Mouse (Mus musculus) cerebellum, postnatal 36 days (tissue): ENCODE data around the gene Arfgap3.
"Not testable (repeated sequence)": the region's sequence is repeated elsewhere in the genome, so short reads cannot be mapped to it uniquely, and the experiment has no call there.

ENCODE experiments used
- DNase-seq, 2 experiments: peaks; one replicate each; pipeline ENCODE4 v3.0.0; 2021 to 2022; ENCODE audit warnings: mixed read lengths in 2 of 2

The Arfgap3 gene

DNA sequence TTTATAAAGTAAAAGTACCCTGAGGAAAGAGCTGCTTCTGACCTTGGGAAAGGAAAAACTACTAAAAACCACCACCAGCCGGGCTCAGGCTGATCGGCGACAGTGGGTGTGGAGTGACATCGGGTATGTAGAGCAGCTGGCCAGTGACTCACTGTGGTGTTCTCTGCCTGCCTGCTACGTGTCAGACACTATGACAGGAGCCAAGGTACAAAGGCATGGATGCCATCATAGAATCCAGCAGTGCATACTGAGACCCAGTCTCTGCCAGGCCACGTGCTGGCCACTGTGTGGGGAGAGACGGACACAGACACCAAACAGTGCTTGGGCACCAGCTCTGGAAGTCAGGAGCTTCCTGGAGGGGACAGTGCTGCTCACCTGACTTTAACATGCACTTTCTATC lies 5.1 kb downstream of the Arfgap3 start:
- no peak for DNase-seq

DNA sequence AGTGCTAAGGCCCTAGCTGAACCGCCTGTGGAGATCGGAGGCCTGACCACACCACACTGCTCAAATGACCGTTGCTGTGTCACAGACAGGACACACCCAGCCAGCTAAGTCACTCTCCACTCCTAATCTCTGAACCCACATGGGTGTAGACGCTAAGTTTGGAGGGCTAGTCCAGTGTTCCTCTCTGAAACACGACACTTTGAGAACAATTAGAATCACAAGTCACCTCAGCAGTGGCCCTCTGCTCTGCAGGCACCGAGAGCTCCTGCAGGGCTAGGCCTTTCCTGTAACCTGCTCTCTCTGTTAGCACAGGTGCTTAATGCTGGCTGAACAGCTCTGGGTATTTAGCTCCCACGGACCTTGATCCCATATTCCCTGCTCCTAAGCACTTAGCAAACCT lies 5.9 kb downstream of the Arfgap3 start:
- DNase-seq = no peak

DNA sequence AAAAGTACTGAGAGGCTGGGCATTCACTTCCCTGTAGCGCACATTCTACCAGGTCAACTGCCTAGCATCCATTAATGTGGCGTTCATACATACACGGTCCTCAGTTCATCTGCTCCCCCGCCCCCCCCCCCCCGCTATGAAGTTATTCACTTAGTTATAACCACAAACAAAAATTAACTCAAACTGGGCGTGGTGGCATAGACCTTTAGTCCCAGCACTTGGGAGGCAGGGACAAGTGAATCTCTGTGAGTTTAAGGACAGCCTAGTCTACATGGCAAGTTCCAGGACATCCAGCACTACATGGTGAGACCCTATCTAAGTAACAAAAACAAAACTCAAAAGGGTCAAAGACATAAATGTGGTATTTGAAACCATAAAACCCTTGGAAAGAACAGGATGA lies 11.1 kb downstream of the Arfgap3 start:
- no peak for DNase-seq

DNA sequence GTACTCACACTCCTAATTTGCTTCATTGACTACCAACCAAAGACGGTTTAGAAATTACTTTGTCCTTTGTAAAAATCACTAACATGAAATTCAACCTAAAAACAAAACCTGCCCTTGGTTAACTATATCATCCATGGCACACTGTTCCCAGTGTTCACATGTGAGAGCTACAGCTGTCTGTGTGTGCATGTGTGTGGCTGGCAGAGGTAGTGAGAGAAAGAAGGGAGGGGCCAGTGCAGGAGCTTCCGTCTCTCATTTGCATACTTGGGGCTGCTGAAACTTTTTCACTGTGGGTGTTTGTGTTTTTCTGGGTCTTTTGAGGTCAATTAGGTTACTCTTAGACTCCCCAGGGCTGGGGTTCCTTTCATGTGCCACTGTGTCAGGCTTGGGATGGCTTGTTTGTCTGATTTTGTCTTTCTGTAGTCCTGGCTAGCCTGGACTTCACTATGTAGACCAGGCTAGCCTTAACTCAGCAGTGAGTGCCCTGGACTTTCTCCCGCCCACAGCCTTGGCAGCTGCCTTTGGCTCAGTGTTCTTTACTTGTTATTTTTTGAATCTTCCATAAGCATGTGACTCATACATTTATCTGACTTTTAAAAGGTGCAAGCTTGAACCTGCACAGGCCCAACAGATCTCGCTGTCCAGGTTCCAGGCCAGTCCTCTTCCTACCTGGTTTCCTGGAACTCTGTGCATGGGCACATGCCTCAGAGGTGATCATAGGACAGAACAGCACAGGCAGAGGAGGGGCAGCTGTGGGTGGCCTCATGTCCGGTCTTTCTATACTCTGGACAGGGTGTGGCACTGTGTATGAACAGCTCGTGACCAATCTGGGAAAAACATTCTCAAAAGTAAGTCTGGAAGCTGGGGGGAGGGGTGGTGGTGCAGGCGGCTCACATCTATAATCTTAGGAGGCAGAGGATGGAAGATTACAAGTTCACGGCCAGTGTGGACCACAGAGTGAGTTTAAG lies 11.9 kb downstream of the Arfgap3 start:
- no peak for DNase-seq

DNA sequence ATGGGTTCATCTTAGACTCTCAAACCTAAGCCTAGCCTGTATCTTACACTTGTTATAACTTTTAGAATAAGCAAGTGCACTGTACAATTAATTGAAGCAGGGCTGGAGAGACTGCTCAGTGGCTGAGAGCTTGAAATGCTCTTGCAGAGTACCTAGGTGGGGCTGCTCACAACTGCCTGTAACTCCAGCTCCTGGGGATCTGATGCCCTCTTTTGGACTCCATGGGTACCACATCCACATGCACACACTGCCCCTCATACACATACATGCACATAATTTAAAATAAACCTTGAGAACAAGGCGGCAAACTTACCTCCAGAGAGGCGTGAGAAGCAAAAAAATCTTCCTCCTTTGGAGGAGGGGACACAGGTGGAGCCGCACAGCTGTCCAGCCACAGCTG lies 17.7 kb downstream of the Arfgap3 start:
- no peak for DNase-seq

DNA sequence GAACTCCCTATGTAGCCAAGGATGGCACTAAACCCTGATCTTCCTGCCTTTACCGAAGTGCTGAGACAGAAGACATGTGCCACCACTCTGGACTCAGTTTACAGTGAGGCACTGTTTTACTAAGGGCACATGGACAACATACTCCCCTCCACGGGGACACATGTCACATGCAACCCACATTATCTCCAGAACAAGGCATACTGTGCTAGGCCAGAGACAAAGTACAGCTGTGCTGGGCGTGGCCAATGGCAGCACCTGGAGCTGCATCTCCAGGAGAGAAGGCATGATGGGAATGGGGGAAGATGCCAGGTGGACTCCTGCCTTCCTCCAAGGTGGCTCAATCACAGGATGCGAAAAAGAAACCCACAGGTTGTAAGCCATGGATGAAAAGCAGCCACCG lies 21.1 kb downstream of the Arfgap3 start:
- no peak for DNase-seq

DNA sequence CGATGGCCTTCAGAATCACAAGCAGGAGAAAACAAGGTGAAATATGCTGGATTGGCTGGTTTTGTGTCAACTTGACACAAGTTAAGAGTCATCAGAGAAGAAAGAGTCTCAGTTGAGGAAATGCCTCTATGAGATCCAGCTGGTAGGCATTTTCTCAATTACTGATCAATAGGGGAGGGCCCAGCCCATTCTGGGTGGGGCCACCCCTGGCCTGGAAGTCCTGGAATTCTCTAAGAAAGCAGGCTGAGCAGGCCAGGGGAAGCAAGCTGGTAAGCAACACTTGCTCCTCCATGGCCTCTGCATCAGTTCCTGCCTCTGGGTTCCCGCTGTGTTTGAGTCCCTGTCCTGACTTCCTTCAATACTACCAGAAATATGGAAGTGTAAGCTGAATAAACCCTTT lies 27.0 kb downstream of the Arfgap3 start:
- DNase-seq = no peak

DNA sequence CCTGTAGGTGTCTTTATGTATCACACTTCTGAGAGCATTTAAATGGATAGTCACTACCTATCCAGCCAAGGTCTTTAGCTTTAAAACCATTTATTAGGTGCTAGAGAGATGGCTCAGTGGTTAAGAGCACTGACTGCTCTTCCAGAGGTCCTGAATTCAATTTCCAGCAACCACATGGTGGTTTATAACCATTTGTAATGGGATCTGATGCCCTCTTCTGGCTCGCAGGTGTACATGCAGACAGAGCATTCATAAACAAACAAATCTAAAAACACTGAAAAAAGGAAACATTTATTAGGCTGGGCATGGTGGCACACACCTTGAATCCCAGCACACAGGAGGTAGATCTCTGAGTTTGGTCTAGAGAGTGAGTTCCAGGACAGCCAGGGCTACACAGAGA lies 35.1 kb downstream of the Arfgap3 start:
- DNase-seq = no peak

DNA sequence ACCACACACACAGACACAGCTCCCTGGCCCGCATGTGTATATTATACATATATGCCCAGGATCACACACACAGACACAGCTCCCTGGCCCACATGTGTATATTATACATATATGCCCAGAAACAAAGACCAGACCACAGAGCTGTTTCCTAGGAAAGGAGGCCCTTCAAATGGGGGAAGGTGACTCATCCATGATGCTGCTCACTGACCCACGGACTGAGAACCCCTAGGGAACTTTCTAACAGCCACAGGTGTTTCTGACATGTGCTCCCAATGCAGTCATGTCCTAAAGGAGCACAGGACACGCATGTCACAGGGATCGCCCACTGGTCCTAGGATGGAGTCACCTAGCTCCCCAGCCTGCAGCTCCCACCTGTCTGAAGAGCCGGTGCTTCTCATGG lies 40.2 kb downstream of the Arfgap3 start:
- no peak for DNase-seq

DNA sequence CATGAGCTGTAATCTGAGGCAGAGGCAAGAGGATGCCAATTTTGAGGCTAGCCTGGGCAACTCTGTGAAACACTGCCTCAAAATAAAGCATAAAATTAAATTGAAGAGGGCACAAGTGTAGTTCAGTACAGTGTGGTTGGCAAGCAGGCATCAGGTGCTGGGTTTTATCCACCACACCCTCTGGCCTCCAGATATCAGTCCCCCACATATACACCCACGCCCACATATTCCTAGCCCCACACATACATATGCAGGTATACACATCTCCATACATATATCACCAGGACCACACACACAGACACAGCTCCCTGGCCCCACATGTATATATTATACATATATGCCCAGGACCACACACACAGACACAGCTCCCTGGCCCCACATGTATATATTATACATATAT lies 41.3 kb downstream of the Arfgap3 start:
- not testable (repeated sequence) for DNase-seq

DNA sequence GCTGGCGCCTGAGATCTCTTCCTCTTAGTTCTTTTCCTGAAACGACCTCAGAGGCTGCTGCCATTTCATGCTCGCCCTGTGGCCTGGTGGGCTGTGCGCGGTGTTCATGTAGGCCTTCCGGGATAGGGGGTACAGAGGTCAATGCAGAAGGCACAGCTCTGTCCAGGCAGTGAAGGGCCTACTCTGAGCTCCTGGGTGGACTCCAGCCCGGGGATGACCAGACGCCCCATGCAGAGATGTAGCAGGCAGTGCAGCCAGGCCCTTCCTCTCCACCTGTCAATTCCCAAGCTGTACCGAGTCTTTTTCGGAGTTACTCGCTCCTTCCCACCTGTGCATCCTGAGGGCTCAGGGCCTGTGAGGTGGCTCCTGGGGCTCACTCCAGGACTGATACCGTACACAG lies 43.9 kb downstream of the Arfgap3 start:
- DNase-seq = peak; percentile 41 to 58

DNA sequence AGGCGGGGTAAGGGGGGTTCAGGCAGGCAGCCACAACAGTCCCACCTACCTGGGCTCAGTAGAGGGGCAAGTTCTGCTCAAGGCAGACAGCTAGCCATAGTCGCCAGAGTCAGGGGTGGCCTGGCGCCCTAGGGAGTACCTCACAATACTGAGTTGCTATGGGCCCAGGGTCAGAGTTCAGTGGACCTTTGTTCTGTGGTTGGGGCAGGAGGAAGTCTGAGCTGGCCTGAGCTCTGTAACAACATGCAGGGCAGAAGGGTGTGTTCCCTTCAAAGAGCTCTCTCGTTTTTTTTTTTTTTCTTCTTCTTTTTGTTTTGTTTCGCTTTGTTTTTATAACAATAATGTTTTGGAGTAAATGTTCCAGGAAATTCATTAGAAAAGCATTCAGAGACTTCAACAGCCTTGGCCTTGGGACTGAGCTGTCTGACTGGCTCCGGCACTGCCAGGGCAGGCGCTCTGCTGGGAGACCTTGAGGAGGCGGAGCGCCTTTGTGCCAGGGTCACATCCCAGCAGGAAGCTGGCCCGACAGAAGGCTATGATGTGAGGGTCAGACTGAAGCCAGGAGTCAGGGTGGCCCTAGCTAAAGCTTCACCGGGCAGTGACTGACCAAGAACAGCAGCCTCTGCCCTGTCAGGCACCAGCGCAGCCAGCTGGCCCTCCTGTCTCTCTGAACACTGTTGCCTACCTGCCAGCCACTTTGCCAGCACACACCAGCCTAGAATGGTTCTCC lies 44.7 kb downstream of the Arfgap3 start:
- DNase-seq = peak; percentile 49 to 57

DNA sequence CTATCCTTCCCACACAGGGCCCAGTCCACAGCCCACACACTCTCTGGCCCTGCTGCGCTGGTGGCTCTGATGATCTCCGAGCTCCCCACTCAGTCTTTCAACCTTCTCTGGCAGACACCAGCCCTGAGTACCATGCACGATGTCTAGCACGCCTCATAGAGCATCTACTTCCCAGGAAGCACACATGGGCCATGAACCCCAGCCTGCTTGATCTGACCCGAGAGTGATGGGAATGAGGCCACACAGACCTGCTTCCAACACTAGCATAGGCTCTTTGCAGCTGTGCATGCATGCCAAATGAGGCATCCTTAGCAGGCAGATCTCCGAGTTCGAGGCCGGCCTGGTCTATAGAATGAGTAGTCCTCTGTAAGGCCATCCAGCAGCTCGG lies 45.2 kb downstream of the Arfgap3 start:
- no peak for DNase-seq

DNA sequence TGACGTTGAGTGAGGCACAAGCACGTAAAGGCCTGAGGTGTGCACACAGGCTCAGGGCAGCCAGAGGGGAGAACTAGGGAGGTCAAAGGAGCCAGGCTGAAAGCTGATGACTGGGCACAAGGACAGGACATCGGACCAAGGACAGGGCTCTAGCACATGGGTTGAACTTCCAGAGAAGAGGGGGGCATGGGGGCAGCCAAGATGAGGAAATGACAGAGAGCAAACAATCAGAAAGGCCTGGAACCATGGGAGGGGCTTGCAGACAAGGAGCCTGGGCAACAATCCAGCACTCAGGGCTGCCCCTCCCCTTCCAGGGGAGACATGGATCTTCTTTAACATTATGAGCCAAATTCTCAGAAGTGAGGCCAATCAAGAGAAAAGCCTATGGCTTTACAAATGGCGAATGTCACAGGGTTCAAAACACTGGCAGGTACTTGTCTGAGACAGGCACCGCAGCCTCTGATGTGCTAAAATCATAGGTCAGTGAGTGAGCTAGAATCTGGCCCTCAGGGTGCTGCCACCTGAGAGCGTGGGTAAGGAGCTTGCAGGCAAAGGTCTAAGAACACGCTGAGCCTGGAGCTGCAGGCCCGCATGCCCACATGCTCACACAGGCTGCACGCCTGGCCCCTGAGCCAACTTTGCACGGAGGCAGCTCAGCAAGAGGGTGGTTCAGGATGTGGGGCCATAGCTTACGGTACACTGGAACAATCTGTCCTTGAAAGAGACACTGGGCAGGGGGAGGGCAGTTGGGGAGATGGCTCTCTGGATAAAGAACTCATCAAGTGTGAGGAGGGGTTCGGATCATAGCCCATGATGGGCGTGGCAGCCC lies 46.2 kb downstream of the Arfgap3 start:
- DNase-seq = no peak

DNA sequence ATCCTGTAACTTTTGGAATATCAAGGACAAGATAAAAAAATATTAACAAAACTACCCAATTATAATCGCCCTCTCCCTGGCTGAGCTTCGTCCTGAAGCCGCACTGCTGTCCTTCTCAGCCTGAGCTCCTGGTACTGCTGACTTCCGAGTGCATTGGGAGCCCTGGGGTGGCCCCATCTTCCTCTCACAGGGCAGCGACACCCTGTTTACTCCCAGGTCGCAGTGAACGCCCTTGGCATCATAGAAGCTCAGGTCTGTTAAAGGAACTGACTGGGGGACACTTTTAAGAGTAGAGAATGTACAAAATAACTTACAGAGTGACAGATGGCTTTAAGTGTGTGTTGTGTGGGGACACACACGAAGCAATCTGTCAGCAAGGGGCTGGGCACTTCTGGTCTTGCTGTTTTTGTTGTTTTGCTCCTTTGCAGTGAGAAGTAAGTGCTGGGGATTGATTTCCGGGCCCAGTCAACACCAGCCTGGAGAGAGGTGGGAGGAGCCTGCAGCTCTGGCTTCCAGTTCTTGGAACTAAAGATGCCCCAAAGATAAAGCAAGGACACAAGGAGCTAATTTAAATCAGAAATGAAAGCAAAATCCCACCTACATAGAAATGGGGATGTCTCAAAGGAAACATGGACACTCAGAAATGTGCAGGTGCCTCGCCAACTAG lies 50.0 kb downstream of the Arfgap3 start:
- DNase-seq = no peak

DNA sequence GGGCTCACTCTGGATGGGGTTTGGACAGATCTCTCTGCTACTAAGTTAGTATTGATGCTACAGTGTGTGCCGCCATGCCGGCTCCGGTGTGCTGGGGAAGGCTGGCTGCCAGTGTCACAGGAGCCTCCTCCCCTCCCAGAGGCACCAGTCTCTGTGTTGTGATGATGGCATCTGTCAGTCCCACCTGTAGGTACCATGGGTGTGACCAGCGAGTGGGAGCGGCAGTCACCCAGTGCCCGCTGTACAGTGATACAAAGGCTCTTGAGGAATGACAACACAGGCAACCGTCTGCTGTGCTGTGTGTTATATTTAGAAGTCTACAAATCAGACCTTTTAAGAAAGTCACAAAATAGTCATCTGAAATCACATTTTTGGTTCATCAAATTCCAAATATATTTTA lies 50.6 kb downstream of the Arfgap3 start:
- no peak for DNase-seq

DNA sequence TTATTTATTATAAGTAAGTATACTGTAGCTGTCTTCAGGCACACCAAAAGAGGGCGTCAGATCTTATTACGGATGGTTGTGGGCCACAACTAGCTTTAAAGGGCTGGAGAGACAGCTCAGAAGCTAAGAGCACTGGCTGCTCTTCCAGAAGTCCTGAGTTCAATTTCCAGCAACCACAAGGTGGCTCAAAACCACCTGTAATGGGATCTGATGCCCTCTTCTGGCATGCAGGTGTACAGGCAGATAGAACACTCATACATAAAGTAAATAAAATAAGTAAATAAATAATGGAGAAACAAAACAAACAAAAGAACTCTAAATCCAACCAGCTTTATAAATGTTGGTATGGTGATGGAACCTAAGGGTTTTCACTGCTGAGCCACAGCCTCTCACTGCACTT lies 51.2 kb downstream of the Arfgap3 start:
- no peak for DNase-seq

DNA sequence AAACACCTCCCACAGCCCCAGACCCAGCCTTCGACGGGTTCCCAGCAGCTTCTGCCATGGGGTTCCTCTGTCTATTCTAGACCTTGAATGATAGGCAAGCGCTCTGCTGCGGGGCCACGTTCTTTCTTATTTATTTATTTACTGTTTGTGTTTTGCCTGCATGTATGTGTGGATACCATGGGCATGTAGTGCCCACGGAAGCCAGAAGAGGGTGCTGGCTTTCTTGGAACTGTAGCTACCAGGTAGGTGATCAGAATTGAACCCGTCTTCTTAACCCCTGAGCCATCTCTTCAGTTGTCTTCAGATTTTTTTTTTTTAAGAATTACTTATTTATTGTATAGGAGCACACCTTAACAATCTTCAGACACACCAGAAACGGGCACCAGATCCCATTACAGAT lies 51.7 kb downstream of the Arfgap3 start:
- no peak for DNase-seq

DNA sequence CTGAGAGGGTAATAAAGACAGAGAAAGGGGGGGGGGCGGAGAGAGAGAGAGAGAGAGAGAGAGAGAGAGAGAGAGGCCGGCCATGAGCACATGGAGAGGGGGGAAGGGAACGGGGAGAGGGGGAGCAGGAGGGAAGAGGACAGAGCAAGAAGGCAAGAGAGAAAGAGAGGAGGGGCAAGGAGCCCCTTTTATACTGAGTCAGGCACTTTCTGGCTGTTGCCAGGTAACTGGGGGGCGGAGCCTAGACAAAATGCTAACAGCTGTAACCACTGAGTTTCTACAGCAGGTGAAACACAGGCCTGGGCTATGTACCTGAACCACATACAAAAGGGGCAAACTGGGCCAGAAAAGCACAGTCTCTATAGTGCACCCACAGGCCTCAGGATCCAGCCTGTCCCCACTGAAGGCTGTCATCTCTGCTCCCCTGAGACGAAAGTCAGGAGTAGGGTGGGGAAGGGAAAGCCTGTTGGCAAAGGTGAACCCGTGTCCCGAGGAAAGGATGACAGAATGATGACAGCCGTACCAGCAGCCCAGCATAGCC lies 53.2 kb downstream of the Arfgap3 start:
- no peak for DNase-seq

DNA sequence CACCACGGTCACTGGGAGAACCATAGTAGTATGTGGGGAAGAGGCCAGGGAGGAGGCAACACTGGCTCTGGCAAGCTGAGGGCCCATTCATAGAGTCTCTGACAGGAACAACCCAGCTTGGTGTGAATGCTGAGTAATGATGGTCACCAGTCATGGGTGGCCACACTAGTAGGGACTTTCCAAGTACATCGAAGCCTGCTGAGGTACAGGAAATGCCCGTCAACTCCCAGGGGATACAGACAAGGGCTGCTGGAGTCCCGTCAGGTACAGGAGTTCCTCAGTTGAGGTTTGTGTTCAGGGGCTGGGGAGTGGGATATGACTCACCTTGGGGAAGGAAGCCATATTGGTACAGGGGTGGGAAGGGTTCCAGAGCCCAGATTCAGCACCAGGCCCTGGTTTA lies 54.0 kb downstream of the Arfgap3 start:
- no peak for DNase-seq

DNA sequence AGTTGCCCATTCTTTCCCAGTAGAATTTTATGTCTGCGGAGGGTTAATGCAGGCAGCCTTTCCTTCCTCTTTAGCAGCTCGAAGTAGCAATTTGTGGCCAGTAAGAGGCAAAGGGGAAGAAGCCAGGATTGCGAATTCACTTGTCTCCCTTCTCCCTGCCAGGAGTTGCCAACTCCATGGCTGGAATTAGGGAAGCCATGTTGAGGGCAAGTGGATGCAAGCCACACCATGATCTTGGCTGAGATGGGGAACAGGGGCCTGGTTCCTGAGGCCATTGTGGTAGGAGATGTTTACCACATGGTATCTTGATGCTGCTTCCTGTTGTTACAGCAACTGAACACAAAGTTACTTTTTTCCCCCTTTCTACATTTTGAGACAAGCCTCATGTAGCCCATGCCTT lies 55.1 kb downstream of the Arfgap3 start:
- no peak for DNase-seq
